Mouse (Mus musculus) erythroblast, embryonic 14.5 days (primary cell): Measurements from ENCODE around the gene Cadps.

Experiments used
- GATA1 ChIP-seq: IDR thresholded peaks from 2 replicates; pipeline ENCODE4 v1.6.1; 2012; ENCODE audit warnings: low read length, inconsistent platforms, mixed read lengths
- TAL1 ChIP-seq: IDR thresholded peaks from 3 replicates; pipeline ENCODE4 v1.6.1; 2012; ENCODE audit warnings: low read length, inconsistent platforms, mixed read lengths

DNA sequence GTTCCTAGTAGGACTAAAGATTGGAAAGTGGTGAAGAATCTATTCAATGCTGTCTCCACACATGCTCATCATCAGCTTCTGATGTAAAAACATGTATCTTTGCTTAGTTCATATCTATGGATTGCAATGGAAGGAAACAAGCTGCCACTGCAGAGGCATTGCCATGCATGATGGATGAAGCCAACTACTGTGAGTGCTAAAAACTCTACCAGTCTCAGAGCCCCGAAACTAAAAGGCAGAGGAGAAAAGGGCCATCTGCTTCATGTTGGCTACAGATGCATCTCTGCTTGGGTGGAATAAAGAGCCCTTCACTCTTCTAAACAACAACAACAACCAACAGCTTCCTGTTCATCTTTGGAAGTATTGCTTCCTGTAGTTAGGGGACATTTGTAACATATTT lies 38.6 kb downstream of the Cadps start:
- no peak for TF ChIP-seq GATA1
- TF ChIP-seq TAL1: no peak
